Comparison of ENCODE assay signal across 11 mouse cellular contexts in genomic region chr4:132491748-132492147, GRCm38 (mm10). TPM values are rescaled to one million over a fixed set of nuclear protein-coding genes. Genes with fewer than 3 reads are reported as not detected.
DNase-seq lines count a peak whose midpoint lies in the region; ATAC-seq lines count a peak whose summit lies in the region.
"Had no signal": no experiment of that assay in that cellular context is flagged by ENCODE, and none has a peak within 500 bp of the region (broad histone marks: within the 10 kb centered on the region; RNA-seq: fewer than 3 reads in every experiment).

No protein-coding gene starts in this region.

- 88% methylated on average over 6 of the region's 6 CpGs for WGBS in hindbrain, embryonic 10.5 days
- 86% methylated on average over 6 of the region's 6 CpGs for WGBS in hindbrain, embryonic 14.5 days

- H3K36me3 ChIP-seq in hindbrain, embryonic 10.5 days: peaks cover 47% of the 10 kb centered on the region
- H3K36me3 ChIP-seq in hindbrain, embryonic 14.5 days (replicated peaks; ENCODE audit: control insufficient read depth, insufficient read depth): peaks cover 2% of the 10 kb centered on the region
- H3K36me3 ChIP-seq: hindbrain, embryonic 15.5 days had no signal

- no peak overlapping the region for H3K4me2 ChIP-seq in hindbrain, embryonic 14.5 days (replicated peaks)
- H3K4me2 ChIP-seq: hindbrain, embryonic 15.5 days; midbrain, embryonic 12.5 days had no signal

- H3K9me3 ChIP-seq in hindbrain, embryonic 10.5 days: no peaks in the 10 kb centered on the region
- no peaks in the 10 kb centered on the region for H3K9me3 ChIP-seq in hindbrain, embryonic 14.5 days (ENCODE audit: control insufficient read depth, low read length)
- H3K9me3 ChIP-seq: hindbrain, embryonic 15.5 days; midbrain, embryonic 12.5 days had no signal

- DNase-seq in hindbrain, embryonic 10.5 days (ENCODE audit: low spot score): no peak
- DNase-seq in hindbrain, embryonic 14.5 days (ENCODE audit: low spot score): no peak
- DNase-seq in adrenal gland, adult 8-10 months: peak; percentile 72
- peak; percentile 88 to 93 for DNase-seq in kidney, postnatal 25 days
- DNase-seq in lung, postnatal 25 days (ENCODE audit: low spot score): peak; percentile 62
- DNase-seq in gastrocnemius, postnatal 36 days: no peak
- no peak for DNase-seq in gastrocnemius, postnatal 14 days
- no peak for DNase-seq in retina, postnatal 1 day
- DNase-seq: cerebellum, adult 18-20 months had no signal

- 0 out of 2 replicates have a peak overlapping the region, but pooled peaks have one; percentile 30 for H3K27ac ChIP-seq in hindbrain, embryonic 10.5 days
- H3K27ac ChIP-seq in hindbrain, embryonic 14.5 days: no peak overlapping the region
- H3K27ac ChIP-seq: hindbrain, embryonic 15.5 days had no signal

- H3K4me3 ChIP-seq in hindbrain, embryonic 10.5 days: no peak overlapping the region
- no peak overlapping the region for H3K4me3 ChIP-seq in hindbrain, embryonic 14.5 days (replicated peaks; ENCODE audit: low read length)
- H3K4me3 ChIP-seq: hindbrain, embryonic 15.5 days; midbrain, embryonic 12.5 days had no signal

- H3K27me3 ChIP-seq in hindbrain, embryonic 10.5 days (ENCODE audit: insufficient read depth, poor library complexity, severe bottlenecking): no peaks in the 10 kb centered on the region
- H3K27me3 ChIP-seq in hindbrain, embryonic 14.5 days (ENCODE audit: control insufficient read depth, insufficient read depth, low read length): no peaks in the 10 kb centered on the region
- H3K27me3 ChIP-seq: hindbrain, embryonic 15.5 days; midbrain, embryonic 12.5 days had no signal

- H3K4me1 ChIP-seq in hindbrain, embryonic 10.5 days (replicated peaks): peaks cover 11% of the 10 kb centered on the region
- no peaks in the 10 kb centered on the region; the same call in 1 of the 2 replicates for H3K4me1 ChIP-seq in hindbrain, embryonic 14.5 days (replicated peaks; ENCODE audit: control insufficient read depth, insufficient read depth, low read length)
- H3K4me1 ChIP-seq: midbrain, embryonic 12.5 days had no signal

- H3K9ac ChIP-seq in hindbrain, embryonic 14.5 days: no peak overlapping the region
- H3K9ac ChIP-seq: hindbrain, embryonic 15.5 days; midbrain, embryonic 12.5 days had no signal

- no peak for ATAC-seq in hindbrain, embryonic 14.5 days (ENCODE audit: low FRiP score)

- intact Hi-C loops in gastrocnemius, postnatal 36 days (cut with DNase I): no loop called here
- intact Hi-C loops in gastrocnemius, postnatal 14 days (cut with DNase I; ENCODE audit: low total_unique reads): no loop called here

RNA-seq across cellular contexts. Expression of gene Sesn2, which starts 18.6 kb away (rescaled TPM):
- polyA plus RNA-seq in hindbrain, embryonic 10.5 days (2016; fragmentation: Nextera tagmentation; extraction: Ambion mirVana): 12.9 and 13.0 TPM in 2 replicates
- polyA plus RNA-seq in hindbrain, embryonic 14.5 days (2014; fragmentation: Nextera tagmentation; extraction: Ambion mirVana): 6.7 and 7.1 TPM in 2 replicates
- total RNA-seq in adrenal gland, adult 8-10 months (2022): 10 to 100 TPM; 13.4 to 16.2 (median 14.4) TPM
- total RNA-seq in gastrocnemius, postnatal 36 days (2021): 1 to 10 TPM; 2.1 to 2.7 TPM
- total RNA-seq in gastrocnemius, postnatal 14 days (2021): 1 to 10 TPM; 2.2 to 2.4 TPM

RNA-seq across cellular contexts. Expression of gene Med18, which starts 28.0 kb away (rescaled TPM):
- 29.0 and 33.3 TPM in 2 replicates for polyA plus RNA-seq in hindbrain, embryonic 10.5 days (2016; fragmentation: Nextera tagmentation; extraction: Ambion mirVana)
- 8.5 and 10.7 TPM in 2 replicates for polyA plus RNA-seq in hindbrain, embryonic 14.5 days (2014; fragmentation: Nextera tagmentation; extraction: Ambion mirVana)
- 10 to 100 TPM in 1 of 4 experiments, 1 to 10 TPM in 3; 7.7 to 11.0 (median 9.6) TPM for total RNA-seq in adrenal gland, adult 8-10 months (2022)
- total RNA-seq in gastrocnemius, postnatal 36 days (2021): 1 to 10 TPM; 2.5 to 3.5 TPM
- 1 to 10 TPM; 3.8 to 5.2 TPM for total RNA-seq in gastrocnemius, postnatal 14 days (2021)

RNA-seq across cellular contexts. Expression of gene Atpif1, which starts 41.7 kb away (rescaled TPM):
- 1,033 and 1,169 TPM in 2 replicates for polyA plus RNA-seq in hindbrain, embryonic 10.5 days (2016; fragmentation: Nextera tagmentation; extraction: Ambion mirVana)
- polyA plus RNA-seq in hindbrain, embryonic 14.5 days (2014; fragmentation: Nextera tagmentation; extraction: Ambion mirVana): 1,422 and 1,589 TPM in 2 replicates
- total RNA-seq in adrenal gland, adult 8-10 months (2022): 100 to 1,000 TPM; 275 to 400 (median 333) TPM
- 10 to 100 TPM; 49.5 to 51.2 TPM for total RNA-seq in gastrocnemius, postnatal 36 days (2021)
- 10 to 100 TPM; 80.8 to 83.4 TPM for total RNA-seq in gastrocnemius, postnatal 14 days (2021)

RNA-seq across cellular contexts. Expression of gene Dnajc8, which starts 43.6 kb away (rescaled TPM):
- polyA plus RNA-seq in hindbrain, embryonic 10.5 days (2016; fragmentation: Nextera tagmentation; extraction: Ambion mirVana): 202 and 214 TPM in 2 replicates
- polyA plus RNA-seq in hindbrain, embryonic 14.5 days (2014; fragmentation: Nextera tagmentation; extraction: Ambion mirVana): 126 and 136 TPM in 2 replicates
- total RNA-seq in adrenal gland, adult 8-10 months (2022): 100 to 1,000 TPM in 2 of 4 experiments, 10 to 100 TPM in 2; 92.6 to 121 (median 106) TPM
- total RNA-seq in gastrocnemius, postnatal 36 days (2021): 10 to 100 TPM; 40.0 to 47.4 TPM
- total RNA-seq in gastrocnemius, postnatal 14 days (2021): 10 to 100 TPM; 51.0 to 60.3 TPM

Comparison
In these comparisons a context has a peak if more than half of its experiments do, and no peak if none do; other contexts are left out.
1. DNase-seq: peak in adrenal gland, adult 8-10 months (single experiment), kidney, postnatal 25 days (2 of 2) and lung, postnatal 25 days (single experiment); none in hindbrain, embryonic 10.5 days (single experiment), hindbrain, embryonic 14.5 days (single experiment), gastrocnemius, postnatal 36 days (0 of 2), gastrocnemius, postnatal 14 days (single experiment) and retina, postnatal 1 day (single experiment).